Mouse (Mus musculus): ENCODE results near the gene Trip6. TPM values are rescaled to one million over a fixed set of nuclear protein-coding genes. Genes with fewer than 3 reads are reported as not detected.

The Trip6 gene
- total RNA-seq, 2 experiments from 2014 or later, result 2.2 to 4.4 TPM

GRCm38 (mm10) chr5:137338663-137339289, 24.6 kb upstream of the Trip6 start:
- DNase-seq (ENCODE audit: low spot score), result peak; percentile 59

- peak; percentile 94 for DNase-seq (ENCODE audit: low spot score)
These were observed 24.1 kb upstream of the Trip6 start for GRCm38 (mm10) chr5:137338256-137338655.

DNA sequence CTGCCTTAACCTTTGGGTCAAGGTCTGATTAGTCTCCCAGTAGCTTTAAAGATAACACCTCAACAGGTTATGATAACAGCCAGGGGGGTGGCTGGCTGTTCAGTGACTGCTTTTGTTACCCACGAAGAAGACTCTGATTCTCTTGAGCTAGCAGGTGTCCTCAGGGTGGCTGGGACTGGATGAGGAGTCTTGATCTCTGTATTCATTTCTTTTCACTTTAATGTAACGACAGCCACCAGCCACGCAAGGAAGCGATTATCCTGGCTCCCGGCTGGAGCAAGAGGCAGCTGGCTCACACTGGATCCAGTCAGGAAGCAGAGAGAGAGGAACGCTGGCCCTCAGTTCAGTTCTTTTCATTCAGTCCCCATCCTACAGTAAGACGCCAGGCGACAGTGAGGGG, 23.0 kb upstream of the Trip6 start:
- DNase-seq (ENCODE audit: low spot score), result no peak

DNA sequence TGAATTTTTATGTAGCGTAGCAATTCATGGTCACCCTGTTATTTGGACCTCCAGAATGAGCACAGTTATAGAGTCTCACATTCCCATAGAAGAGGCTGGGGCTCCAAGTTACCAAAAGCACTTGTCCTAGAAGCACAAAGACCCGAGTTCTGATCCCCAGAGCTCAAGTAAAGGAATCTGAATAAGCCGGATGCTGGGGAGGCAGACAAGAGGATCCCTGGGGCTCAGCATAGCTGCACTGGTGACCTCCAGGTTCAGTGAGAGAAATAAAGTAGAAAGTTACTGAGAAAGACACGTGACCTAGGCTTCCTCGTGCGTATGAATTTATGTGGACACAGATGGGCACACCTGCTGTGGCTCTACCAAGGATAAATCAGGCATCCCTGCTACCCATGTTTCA, 20.9 kb upstream of the Trip6 start:
- DNase-seq (ENCODE audit: low spot score), result no peak

- no peak for DNase-seq (ENCODE audit: low spot score)
These were observed 20.1 kb upstream of the Trip6 start for GRCm38 (mm10) chr5:137334317-137334716.

- DNase-seq (ENCODE audit: low spot score), result peak; percentile 96
These were observed 19.4 kb upstream of the Trip6 start, which contains the start of gene Slc12a9 for GRCm38 (mm10) chr5:137333512-137334174. Slc12a9 (minus strand) TSS chr5:137333597.

GRCm38 (mm10) chr5:137332857-137333511, 18.8 kb upstream of the Trip6 start:
- DNase-seq (ENCODE audit: low spot score), result no peak

DNA sequence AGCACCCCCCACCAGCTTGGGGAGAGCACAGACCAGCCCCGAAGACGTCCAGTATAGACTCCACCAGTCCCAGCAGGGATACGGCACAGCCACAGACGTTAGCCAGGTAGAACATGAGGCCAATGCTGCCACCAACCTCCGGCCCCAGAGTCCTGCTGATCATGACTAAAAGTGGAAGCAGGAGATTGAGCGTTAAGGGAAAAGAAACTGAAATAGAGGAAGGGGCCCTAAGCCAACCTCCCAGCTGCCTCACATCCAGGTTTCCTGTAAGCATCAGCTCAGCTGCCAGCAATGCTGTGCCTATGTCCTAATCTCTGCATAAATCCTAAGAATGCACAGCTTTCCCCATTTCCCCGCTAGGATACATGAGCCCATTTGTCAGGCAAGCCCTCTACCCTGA, 16.7 kb upstream of the Trip6 start:
- no peak for DNase-seq (ENCODE audit: low spot score)

DNA sequence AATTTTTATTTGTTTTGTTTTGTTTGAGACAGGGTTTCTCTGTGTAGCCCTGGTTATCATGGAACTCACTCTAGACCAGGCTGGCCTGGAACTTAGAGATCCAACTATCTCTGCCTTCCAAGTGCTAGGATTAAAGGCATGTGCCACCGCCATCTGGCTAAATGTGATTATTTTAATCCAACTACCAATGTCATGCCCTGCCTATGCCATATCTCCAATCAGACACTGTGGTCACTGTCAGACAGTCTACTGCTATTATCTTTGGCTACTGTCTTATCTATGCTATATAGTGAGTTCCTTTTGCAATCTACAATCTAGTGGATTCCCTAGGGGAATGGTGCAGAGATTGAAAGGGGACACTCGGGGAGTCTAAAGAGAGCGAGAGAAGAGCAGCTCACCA, 6.8 kb upstream of the Trip6 start:
- DNase-seq (ENCODE audit: low spot score), result no peak

DNA sequence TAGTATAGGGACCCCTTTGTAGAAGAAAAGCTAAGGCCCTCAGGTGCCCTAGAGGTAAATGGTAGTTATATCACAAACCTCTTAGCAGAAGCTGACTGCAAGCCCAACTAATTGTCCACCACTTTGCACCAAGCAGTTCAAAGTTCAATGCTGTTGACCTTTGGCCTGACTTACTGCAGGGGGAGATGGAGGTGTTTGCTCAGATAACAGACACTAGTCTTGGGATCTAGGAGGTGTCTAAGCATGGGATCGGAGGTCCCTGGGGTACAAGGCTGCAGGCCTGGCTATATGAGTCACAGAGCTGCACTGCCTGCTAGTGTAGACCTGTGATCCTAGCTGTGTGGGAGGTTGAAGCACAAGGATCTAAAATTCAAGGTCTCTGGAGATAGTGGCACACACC, 4.4 kb upstream of the Trip6 start:
- no peak for DNase-seq (ENCODE audit: low spot score)

- DNase-seq (ENCODE audit: low spot score), result no peak
These were observed 3.2 kb upstream of the Trip6 start for GRCm38 (mm10) chr5:137317361-137317760.

DNA sequence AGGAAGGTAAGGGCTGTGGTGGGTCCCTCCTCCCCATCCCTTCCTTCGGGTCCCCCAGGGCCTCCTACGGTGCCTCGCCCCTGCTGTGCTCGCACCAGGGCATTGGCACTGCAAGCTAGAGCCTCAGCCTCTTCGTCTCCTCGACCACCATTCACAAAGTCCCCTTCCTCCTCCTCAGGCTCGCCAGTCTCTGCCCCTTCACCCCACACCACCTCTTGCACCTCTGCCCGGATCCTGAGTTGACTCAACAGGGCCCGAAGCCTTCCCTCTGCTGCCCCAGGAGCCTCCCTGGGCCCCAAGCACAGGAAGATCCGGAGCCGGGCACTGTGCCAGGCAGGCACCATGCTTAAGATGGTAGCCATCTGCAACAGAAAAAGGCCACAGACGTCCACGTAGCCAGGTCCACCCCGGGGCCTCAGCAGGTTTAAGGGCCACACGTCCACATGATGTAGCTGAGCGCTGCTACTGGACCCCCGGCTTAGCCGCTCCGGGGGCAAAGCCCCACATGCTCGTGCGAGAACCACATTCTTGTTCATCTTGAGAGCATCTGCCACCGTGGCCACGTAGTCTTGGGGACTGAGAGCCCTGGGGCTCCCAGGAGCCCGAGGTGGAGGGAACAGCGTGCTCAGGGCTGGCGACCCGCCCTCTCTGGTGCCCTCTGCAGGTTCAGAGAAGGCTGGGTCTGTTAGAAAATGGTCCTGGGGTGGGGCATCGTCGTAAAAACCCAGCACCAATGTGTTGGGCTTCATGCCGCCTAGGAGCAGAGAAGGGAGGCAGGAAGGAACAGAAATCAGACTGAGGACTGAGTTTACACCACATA, 1.1 kb upstream of the Trip6 start:
- no peak for DNase-seq (ENCODE audit: low spot score)

DNA sequence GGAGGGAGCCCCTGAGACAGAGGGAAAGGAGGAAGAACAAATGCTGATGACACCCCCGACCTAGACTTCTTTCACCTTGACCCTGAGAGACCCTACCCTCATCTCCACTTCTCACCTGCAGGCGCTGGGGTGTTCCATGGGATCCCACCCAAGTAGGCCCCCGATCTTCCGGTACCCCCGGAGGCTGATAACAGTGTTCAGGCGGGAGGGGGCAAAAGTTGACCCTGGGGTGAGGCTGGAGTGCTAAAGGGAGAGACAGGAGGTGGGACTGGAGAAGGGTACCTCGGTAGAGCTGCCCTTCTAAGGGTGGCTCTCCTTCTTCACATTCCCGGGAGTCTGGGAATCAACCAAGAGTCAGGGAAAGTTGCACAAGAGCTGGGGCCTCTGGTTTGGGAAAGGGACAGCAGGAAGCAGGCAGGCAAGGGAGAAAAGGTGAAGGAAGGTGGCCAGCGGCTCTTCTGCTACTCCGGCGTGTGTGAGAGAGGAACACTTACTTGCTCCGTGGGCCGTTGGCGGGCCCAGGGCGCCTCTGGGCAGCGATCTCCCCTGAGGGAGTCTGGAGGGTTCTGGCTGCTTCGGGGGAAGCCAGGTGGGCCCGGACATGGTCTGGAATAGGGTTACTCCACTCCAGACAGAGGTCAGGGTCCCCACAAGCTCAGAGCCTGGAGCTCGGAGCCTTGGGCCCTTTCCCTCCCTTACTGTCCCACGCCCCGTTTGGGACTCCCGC, 575 bp downstream of the Trip6 start:
- DNase-seq (ENCODE audit: low spot score), result no peak

GRCm38 (mm10) chr5:137308356-137308755, 5.8 kb downstream of the Trip6 start:
- DNase-seq (ENCODE audit: low spot score), result no peak

DNA sequence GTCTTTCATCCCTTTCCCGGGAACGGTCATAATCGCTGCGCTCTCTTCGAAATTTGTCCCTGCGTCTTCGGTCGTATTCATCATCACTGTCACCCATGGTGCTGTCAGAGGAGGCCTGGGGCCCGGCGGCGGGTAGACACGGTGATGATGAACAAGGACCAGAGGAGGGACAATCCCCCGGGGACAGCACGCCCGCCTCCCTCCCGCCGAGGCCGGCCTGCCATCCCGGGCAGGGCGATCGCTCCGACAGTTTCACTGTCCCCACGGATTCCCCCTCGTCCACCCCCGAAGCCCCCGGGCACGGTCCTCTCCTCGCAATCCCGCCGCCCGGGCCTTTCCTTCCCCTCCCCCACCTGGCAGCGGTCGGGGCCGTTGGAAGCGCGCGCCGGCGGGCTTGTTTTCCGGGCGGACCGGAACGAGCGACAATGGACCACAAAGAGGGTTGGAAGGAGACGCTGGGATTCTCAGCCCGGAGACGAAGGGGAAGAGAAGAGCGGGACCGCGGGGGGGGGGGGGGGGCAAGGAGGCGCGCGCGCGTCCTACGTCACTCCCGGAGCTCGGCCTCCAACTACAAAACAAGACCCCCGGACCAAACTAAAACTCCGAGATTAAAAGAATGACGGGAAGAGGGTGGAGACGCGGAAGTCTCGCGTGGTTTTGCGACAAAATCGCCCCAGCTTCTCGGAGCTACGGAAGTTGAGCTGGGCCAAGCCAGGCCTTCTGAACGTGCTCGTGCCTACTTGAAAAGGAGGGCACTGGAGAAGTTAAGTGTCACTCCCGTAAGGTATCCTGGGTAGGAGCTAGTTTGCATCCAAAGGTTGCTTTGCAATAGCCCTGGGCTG, 6.9 kb downstream of the Trip6 start, which contains the start of gene Srrt:
Gene Srrt (minus strand): TSS at position 604 of the 842 bp plus-strand sequence.
- peak; percentile 92 for DNase-seq (ENCODE audit: low spot score)

DNA sequence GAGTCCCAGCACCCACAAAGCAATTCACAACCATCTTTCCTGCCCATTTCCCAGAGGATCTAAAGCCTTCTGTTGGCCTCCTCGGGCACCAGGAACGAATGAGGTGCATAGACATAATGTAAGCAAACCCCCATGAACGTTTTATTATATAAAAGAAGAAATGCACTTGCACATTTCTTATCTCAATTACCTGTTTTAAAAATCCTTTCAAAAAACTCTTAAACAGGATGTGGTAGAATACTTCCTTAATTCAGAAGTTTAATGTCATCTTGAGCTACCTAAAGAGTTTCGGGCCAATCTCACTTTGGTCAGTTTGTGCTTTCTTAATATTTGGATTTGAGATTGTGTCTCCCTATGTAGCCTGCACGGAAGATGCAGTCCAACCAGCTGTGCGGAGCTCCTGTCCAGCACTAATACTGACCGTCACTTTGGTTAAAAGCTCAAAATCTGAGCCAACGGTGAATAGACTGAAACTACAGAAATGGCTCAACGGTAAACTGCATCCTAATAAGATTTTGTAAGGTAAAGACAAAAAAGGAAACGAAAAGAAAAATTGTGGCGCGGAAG, 7.7 kb downstream of the Trip6 start:
- DNase-seq (ENCODE audit: low spot score), result no peak

DNA sequence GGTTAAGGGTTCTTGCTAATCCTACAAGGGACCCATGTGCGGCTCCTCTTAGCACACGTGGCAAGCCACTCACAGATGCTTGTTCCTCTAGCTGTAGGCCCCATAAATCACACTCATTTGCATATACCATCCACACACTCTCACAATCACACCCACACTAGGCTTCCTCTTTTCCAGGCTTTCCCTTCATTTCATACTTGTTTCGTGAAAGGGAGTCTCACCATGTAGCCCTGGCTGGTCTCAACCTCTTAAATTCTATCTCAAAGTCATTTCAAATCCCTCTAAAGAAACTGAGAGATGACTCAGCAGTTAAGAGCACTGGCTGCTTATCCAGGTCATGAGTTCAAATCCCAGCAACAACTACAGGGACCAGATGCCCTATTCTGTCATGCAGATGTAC, 8.4 kb downstream of the Trip6 start:
- no peak for DNase-seq (ENCODE audit: low spot score)

DNA sequence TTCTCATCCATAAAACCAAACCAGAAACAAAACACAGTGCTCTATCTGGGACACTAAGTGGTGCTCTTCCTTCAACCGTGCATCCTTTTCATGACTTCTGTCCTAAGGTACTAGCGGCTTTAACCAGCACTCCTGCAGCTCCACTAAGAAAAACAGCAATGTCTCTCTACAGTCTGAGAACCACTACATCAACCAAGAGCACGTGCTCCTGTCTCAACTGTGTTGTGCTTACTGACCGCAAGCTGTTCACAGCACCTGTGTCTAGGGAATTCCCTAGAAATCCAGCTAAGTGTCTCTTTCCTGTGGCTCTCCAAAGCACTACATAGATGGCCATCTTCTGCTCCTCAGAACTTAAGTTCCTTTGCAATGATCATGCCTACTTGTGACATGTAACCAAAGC, 9.4 kb downstream of the Trip6 start:
- DNase-seq (ENCODE audit: low spot score), result no peak

- DNase-seq (ENCODE audit: low spot score), result no peak
These were observed 10.0 kb downstream of the Trip6 start for GRCm38 (mm10) chr5:137304165-137304564.

- DNase-seq (ENCODE audit: low spot score), result no peak
These were observed 10.6 kb downstream of the Trip6 start for GRCm38 (mm10) chr5:137303609-137304008.

All from gastrocnemius, adult 18-20 months (tissue).